Mouse (Mus musculus): ENCODE measurements around the gene Enthd1. TPM values are rescaled to one million over a fixed set of nuclear protein-coding genes. Genes with fewer than 3 reads are reported as not detected.

Enthd1 gene
- polyA plus RNA-seq, 1 experiment = 0.72 TPM

DNA sequence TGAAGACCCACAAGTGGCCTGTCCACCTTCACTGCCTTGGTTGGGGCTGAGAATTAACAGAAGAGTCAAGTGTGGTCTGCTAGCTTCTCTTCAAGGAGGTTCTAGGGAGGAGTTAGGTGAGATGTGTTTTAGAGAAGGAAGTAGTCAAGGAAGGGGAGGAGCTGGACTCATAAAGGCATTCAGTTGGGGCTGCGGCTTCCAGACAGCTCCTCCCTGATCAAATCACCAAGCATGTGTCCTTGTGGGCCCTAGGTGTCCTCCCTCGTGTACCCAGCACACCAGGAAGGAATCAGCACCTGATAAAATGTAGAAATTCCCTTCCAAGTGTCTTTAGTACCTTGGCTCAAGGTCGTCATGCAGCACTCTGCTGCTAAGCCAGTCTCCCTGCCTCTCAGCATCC, 20.8 kb downstream of the Enthd1 start:
- no peak overlapping the region for H3K4me3 ChIP-seq (replicated peaks; ENCODE audit: control insufficient read depth, low read depth, low read length)
- TF ChIP-seq POLR2A (IDR thresholded peaks at IDR 0.05; ENCODE audit: borderline replicate concordance, control insufficient read depth, low read depth, low read length) (no peak), CTCF (IDR thresholded peaks at IDR 0.05; ENCODE audit: control insufficient read depth, insufficient read depth, low read length) (no peak)
- WGBS = 13% methylated on average over 3 of the region's 3 CpGs
- peaks cover 2% of the 10 kb centered on the region for H3K4me1 ChIP-seq (ENCODE audit: control insufficient read depth, insufficient read depth, low read length)
- H3K27ac ChIP-seq (ENCODE audit: control insufficient read depth, insufficient read depth, low read depth, low read length, poor library complexity) = no peak overlapping the region

DNA sequence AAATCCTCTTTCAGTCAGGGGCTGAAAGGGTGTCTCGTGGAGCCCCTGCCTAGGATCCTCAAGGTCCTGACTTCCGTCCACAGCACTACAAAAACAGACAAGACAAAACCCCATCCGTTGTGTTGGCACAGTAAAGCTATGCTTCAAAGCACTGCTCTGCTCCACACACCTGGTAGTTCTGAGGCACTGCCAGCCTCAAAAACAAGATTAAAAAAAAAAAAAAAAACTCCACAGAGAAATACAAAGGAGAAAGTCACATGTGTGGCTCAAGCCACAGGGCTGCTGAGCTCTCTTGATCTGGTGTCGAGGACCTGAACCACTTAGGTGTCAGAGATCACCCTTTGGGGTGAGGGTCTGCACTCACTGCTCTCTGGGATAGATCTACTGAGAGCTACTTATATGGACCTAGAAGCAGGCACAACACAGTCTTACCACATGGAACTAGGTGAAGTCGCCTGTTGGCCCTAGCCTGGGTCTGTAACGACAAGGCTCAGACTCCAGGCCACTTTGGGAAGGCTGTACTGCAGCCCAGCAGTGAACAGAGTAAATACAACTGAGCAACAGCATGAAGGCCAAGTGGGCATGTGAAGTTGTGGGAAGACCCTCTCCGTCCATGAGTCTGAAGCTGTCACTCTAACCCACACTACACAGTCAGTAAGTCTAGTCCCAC, 26.1 kb downstream of the Enthd1 start:
- Histone ChIP-seq H3K4me3 (replicated peaks; ENCODE audit: control insufficient read depth, low read depth, low read length) (no peak overlapping the region), H3K27ac (ENCODE audit: control insufficient read depth, insufficient read depth, low read depth, low read length, poor library complexity) (0 out of 2 replicates have a peak overlapping the region, but pooled peaks have one; percentile 27), H3K4me1 (ENCODE audit: control insufficient read depth, insufficient read depth, low read length) (peaks cover 1% of the 10 kb centered on the region; the same call in 1 of the 2 replicates)
- TF ChIP-seq POLR2A (IDR thresholded peaks at IDR 0.05; ENCODE audit: borderline replicate concordance, control insufficient read depth, low read depth, low read length) (no peak), CTCF (IDR thresholded peaks at IDR 0.05; ENCODE audit: control insufficient read depth, insufficient read depth, low read length) (no peak)
- WGBS = 74% methylated on average over 7 of the region's 7 CpGs

DNA sequence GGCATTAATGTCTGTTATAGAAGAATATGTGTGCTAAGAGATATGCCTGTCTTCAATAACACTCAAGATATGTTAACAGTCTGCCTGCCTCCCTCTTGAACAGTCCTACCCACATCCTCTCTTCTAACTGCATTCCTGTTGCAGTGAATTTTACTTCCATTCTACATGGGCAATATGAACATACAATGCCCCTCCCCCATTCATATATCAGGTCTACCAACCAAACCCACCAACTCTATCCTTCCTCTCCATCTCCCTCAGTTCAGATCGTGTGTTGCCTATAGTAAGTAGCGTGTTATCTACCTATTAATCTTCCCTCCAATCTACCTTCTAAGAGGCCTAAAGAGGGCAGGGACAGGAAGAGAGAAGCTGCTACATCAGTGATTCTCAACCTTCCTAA, 26.9 kb downstream of the Enthd1 start:
- 34% methylated on average over 2 of the region's 2 CpGs for WGBS

DNA sequence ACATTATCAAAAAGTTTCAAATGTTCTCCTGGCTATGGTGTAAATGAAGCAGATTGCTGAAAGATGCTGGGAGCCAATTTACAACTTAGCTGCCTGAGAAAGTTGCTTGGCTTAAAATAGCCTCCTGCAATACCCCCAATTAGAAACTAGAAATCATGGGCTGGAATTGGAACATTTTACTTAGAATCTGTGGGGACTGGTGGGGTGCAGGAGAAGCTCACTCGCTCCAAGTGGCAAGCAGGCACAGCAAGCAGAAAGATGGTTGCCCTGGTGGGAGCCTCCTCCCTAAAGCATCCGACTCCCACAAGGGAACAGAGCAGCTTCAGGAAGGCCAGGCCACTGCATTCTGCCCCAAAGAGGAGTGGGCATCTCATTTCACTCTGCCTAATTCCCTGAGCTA, 28.9 kb downstream of the Enthd1 start:
- Histone ChIP-seq H3K27ac (ENCODE audit: control insufficient read depth, insufficient read depth, low read depth, low read length, poor library complexity) (no peak overlapping the region), H3K4me1 (ENCODE audit: control insufficient read depth, insufficient read depth, low read length) (peaks cover 3% of the 10 kb centered on the region; the same call in 1 of the 2 replicates), H3K4me3 (replicated peaks; ENCODE audit: control insufficient read depth, low read depth, low read length) (no peak overlapping the region)
- TF ChIP-seq POLR2A (IDR thresholded peaks at IDR 0.05; ENCODE audit: borderline replicate concordance, control insufficient read depth, low read depth, low read length) (no peak), CTCF (IDR thresholded peaks at IDR 0.05; ENCODE audit: control insufficient read depth, insufficient read depth, low read length) (no peak)
- WGBS = 75% methylated on average over 2 of the region's 2 CpGs

More for the DNA sequence above, 26.9 kb downstream of the Enthd1 start:
- H3K27ac ChIP-seq (ENCODE audit: control insufficient read depth, insufficient read depth, low read depth, low read length, poor library complexity) = no peak overlapping the region
- H3K4me3 ChIP-seq (replicated peaks; ENCODE audit: control insufficient read depth, low read depth, low read length) = no peak overlapping the region
- peaks cover 1% of the 10 kb centered on the region; the same call in 1 of the 2 replicates for H3K4me1 ChIP-seq (ENCODE audit: control insufficient read depth, insufficient read depth, low read length)
- TF ChIP-seq CTCF (IDR thresholded peaks at IDR 0.05; ENCODE audit: control insufficient read depth, insufficient read depth, low read length) (no peak), POLR2A (IDR thresholded peaks at IDR 0.05; ENCODE audit: borderline replicate concordance, control insufficient read depth, low read depth, low read length) (no peak)

DNA sequence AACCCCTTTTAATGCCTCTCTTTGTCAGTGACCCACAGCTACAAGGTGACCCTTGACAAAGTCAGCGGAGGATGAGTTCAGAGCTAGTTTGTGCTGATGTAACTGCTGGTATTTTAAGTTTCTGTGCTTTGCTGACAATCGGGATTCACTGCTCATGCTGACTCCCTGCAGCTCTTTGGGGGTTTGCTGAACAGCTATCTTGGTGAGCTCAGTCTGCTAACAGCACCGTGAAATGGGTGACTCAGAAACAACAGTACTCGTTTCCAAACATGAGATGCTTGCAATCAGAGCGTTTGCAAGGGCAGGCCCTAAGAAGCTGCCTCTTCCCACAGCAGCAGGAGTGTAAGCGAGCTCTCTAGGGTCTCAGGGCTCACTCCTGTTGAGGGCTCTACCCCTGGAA, 31.7 kb downstream of the Enthd1 start:
- TF ChIP-seq POLR2A (IDR thresholded peaks at IDR 0.05; ENCODE audit: borderline replicate concordance, control insufficient read depth, low read depth, low read length) = no peak
- TF ChIP-seq CTCF (IDR thresholded peaks at IDR 0.05; ENCODE audit: control insufficient read depth, insufficient read depth, low read length) = no peak
- H3K27ac ChIP-seq (ENCODE audit: control insufficient read depth, insufficient read depth, low read depth, low read length, poor library complexity) = no peak overlapping the region
- H3K4me1 ChIP-seq (ENCODE audit: control insufficient read depth, insufficient read depth, low read length) = peaks cover 5% of the 10 kb centered on the region
- H3K4me3 ChIP-seq (replicated peaks; ENCODE audit: control insufficient read depth, low read depth, low read length) = no peak overlapping the region
- 82% methylated on average over 6 of the region's 6 CpGs for WGBS

DNA sequence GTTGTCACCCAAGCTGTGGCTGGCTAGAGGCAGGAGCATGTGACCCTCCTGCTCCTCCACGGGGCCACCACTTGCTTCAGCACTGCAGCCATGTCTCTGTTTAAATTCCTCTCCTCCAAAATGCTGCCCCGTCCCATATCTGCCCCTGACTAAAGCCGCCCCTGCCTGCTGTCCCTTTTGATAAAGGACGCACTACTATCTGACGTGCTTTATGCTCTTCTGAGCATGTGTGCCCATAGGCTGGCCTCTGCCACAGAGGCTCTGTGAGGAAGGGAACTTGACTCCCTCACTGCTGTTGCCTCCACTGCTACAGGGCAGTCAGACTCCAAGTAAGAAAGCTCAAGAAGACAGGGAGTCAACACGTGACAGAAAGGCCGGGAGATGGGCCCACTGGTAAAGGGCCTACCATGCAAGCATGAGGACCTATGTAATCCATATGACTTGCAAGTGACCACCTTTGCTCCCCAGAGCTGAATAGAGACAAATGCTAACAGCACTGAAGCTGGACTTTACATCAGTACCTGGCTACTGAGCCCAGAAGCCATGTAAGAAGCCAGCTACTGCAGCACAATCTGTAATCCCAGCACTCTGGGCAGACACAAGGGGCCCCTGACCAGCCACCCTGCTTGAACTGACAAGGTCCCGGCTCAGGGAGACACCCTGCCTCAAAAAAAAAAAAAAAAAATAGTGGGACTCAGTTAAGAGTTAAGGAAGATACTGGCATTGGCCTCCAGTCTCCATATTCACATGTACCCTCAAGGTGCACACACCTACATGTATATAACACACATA, 32.5 kb downstream of the Enthd1 start:
- 62% methylated on average over 8 of the region's 8 CpGs for WGBS
- Histone ChIP-seq H3K4me3 (replicated peaks; ENCODE audit: control insufficient read depth, low read depth, low read length) (no peak overlapping the region), H3K27ac (ENCODE audit: control insufficient read depth, insufficient read depth, low read depth, low read length, poor library complexity) (peak overlapping the region; percentile 47), H3K4me1 (ENCODE audit: control insufficient read depth, insufficient read depth, low read length) (peaks cover 5% of the 10 kb centered on the region)
- no peak for TF ChIP-seq POLR2A (IDR thresholded peaks at IDR 0.05; ENCODE audit: borderline replicate concordance, control insufficient read depth, low read depth, low read length)
- TF ChIP-seq CTCF (IDR thresholded peaks at IDR 0.05; ENCODE audit: control insufficient read depth, insufficient read depth, low read length) = no peak

DNA sequence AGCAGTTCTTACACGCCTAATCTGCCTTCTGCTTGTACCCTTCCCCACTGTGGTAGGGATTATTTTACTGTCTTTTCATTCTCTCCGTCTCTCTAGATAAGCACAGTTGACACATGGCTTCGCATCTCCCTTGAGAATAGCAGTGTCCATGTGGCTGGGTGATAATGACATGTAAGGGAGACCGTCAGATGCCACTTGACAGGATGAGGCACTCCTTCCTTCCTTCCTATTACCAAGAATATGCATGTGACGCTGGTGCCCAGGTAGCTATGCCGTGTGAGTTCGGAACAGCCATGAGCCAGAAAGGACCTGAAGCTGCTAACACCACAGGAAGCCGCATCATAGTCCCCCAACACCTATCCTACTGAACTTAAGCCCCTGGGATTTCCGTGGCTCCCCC, 33.9 kb downstream of the Enthd1 start:
- no peak overlapping the region for H3K27ac ChIP-seq (ENCODE audit: control insufficient read depth, insufficient read depth, low read depth, low read length, poor library complexity)
- 24% methylated on average over 9 of the region's 9 CpGs for WGBS

More for the DNA sequence above, 33.9 kb downstream of the Enthd1 start:
- Histone ChIP-seq H3K4me1 (ENCODE audit: control insufficient read depth, insufficient read depth, low read length) (peaks cover 5% of the 10 kb centered on the region), H3K4me3 (replicated peaks; ENCODE audit: control insufficient read depth, low read depth, low read length) (no peak overlapping the region)
- no peak for TF ChIP-seq CTCF (IDR thresholded peaks at IDR 0.05; ENCODE audit: control insufficient read depth, insufficient read depth, low read length)
- no peak for TF ChIP-seq POLR2A (IDR thresholded peaks at IDR 0.05; ENCODE audit: borderline replicate concordance, control insufficient read depth, low read depth, low read length)

Measured in bone marrow, adult 2 months (tissue).